Mouse (Mus musculus) brain, embryonic 14.5 days (tissue): Measurements from ENCODE around the gene Usp39. TPM values are rescaled to one million over a fixed set of nuclear protein-coding genes. Genes with fewer than 3 reads are reported as not detected.

Experiments used
- DNase-seq: peaks from one replicate; pipeline ENCODE4 v3.0.0-alpha.2; 2011; ENCODE audit warnings: low read depth
- CTCF ChIP-seq: fragments of 200-500 bp; IDR thresholded peaks from 2 replicates; pipeline ENCODE4 v1.5.1; 2012; ENCODE audit warnings: inconsistent platforms, mild to moderate bottlenecking, moderate library complexity, borderline replicate concordance; ENCODE audit not compliant: insufficient read depth, insufficient read length; ENCODE audit errors: extremely low read depth
- POLR2A ChIP-seq: fragments of 200-500 bp; IDR thresholded peaks from 2 replicates; pipeline ENCODE4 v1.6.1; 2012; ENCODE audit warnings: mild to moderate bottlenecking, inconsistent platforms, borderline replicate concordance; ENCODE audit not compliant: poor library complexity, insufficient read depth, insufficient read length, severe bottlenecking; ENCODE audit errors: extremely low read depth
- polyA plus RNA-seq: library from polyadenylated mRNA; depleted of rRNA; stranded (reverse); fragments of >200 nt; gene quantifications from 2 replicates; pipeline ENCODE4 v1.2.3, GENCODE M21; 2012; rRNA removed

Gene Usp39
- 47.3 and 49.3 TPM in 2 replicates for polyA plus RNA-seq

- no peak; the same call in 1 of the 2 replicates for TF ChIP-seq POLR2A
- no peak for TF ChIP-seq CTCF
- DNase-seq: peak; percentile 98
These were observed at the start of gene Usp39 for GRCm38 (mm10) chr6:72345074-72345567. Gene Usp39, minus strand, starts transcription at chr6:72345184.

- TF ChIP-seq POLR2A (no peak), CTCF (no peak)
- no peak for DNase-seq
These were observed 47.4 kb upstream of the Usp39 start for GRCm38 (mm10) chr6:72392341-72392740.

- DNase-seq: peak; percentile 20
- TF ChIP-seq POLR2A: no peak
- no peak for TF ChIP-seq CTCF
These were observed 46.0 kb upstream of the Usp39 start for GRCm38 (mm10) chr6:72390795-72391521.

DNA sequence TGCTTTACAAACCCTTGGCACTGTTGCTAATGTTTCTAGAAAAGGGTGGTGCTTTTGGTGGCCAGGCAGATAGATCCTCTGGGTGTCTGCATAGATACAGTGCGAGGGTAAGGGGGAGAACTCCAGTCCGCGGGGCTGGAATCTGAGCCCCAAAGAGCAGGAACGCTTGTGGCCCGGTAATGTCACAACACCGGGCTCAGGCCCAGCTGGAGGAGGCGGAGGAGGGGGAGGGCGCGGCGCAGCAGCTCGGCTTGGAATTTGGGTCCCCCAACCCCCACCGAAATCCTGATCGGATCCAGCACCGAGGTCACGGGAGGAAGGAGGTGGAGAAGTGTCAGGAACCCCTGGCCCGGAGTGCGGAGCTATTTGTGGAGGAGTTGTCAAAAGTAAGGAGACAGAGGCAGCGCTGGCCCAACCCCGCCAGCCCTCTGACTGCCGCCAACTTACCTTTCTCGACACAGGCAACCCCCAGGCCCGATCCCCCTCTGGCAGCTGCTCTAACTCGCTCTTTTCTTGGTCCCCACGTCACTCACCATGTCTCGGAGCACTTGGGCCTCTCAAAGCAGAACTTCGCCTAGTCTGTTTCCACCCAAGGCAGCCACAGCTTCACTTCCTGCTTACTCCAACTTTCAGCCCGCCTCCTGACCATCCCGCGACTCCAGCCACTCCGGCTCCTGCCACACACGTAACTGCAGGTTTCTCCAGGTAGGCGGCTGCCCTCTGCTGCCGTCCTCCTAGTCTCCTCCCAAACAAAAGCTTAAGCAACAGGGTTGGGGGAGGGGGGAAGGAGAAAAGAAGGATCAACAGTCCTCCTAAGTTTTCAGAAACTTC lies 45.2 kb upstream of the Usp39 start, which contains the start of gene Vamp8:
TSS of gene Vamp8 (minus strand) at position 763 of the 831 bp plus-strand sequence.
- DNase-seq: peak; percentile 53
- TF ChIP-seq POLR2A (no peak), CTCF (no peak)

DNA sequence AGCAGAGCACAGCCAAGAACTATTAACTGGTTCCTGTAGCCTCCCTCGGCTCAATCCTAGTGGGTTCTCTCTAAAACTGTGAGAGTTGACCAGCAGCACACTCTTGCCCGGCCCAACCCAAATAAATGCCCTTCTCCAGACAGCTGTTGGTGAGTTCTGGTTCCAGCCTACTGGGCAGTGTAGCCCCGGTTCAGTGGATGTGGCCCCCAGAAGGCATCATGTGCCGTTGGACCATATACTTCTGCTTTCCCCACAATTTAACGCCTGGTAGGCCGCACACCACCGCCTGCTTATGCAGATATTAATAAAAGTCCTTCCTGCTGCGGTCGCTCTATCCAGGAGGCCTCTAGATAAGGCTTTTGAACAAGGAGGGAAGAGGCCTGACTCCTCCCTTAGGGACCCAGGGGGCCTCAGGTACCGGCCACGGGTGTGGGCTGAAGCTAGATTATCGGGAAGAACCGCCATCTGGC lies 44.5 kb upstream of the Usp39 start:
- no peak for TF ChIP-seq POLR2A
- no peak for TF ChIP-seq CTCF
- no peak for DNase-seq

DNA sequence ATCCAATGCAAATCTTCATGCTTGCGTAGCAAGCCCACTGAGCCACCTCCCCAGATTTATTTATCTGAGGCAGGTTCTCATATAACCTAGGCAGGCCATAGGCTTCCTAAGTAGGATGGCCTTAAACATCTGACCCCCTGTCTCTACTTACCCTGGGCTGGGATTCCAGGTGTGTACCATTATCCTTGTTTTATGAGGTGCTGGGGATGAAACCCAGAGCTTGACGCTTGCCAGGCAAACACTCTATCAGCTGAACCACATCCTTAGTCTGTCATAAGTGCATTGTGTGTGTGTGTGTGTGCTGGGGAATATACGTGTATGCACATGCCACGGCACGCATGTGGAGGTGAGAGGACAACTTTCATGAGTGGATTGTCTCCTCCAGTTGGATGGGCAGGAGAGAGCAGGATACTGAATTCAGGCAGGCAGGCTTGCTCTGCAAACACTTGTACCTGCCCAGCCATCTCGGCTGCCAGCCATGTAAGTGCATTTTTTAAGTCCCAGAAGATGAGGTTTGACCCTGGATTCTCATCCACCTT lies 43.9 kb upstream of the Usp39 start:
- TF ChIP-seq POLR2A (no peak), CTCF (no peak)
- no peak for DNase-seq

GRCm38 (mm10) chr6:72388266-72388665 lies 43.3 kb upstream of the Usp39 start:
- TF ChIP-seq POLR2A (no peak), CTCF (no peak)
- DNase-seq: no peak

DNA sequence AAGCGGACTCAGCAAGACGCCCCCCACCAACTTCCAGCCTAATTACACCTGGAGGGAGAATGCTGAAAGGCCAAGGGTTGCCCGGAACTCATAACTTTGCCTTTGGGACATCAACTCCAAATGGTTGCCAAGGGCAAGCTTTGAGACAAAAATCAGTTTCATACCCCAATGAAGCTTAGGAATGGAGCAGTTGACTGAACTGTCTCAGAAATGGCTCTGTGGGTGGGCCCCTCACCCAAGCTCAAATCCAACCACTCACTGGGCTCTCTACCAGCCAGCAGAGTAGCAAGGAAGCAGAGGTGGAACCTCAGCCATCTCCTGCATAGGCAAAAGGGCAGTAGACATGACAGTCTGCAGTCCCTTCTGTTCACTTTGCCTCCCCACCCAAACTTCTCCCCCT lies 42.8 kb upstream of the Usp39 start:
- DNase-seq: no peak
- TF ChIP-seq POLR2A (no peak), CTCF (no peak)

DNA sequence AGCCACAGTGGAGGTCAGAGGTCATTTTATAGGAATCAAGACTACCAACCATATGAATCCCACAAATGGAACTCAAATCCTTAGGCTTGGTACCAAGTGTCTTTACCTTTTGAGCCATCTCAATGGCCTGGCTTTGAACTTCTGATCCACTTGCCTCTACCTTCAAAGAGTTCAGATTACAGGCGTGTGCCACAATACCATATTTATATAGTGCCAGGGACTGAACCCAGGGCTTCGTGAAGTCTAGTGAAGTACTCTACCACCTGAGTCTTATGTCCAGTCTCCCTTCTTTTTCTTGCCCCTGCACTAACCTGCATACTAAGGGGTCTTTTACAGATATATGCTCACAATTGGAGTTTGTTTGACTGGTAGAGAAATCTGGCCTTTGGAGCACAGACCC lies 41.6 kb upstream of the Usp39 start:
- DNase-seq: no peak
- TF ChIP-seq POLR2A: no peak
- no peak for TF ChIP-seq CTCF

GRCm38 (mm10) chr6:72385258-72385657 lies 40.3 kb upstream of the Usp39 start:
- TF ChIP-seq POLR2A (no peak), CTCF (no peak)

GRCm38 (mm10) chr6:72383952-72384351 lies 39.0 kb upstream of the Usp39 start:
- no peak for DNase-seq

More at GRCm38 (mm10) chr6:72385258-72385657, 40.3 kb upstream of the Usp39 start:
- DNase-seq: no peak

More at GRCm38 (mm10) chr6:72383952-72384351, 39.0 kb upstream of the Usp39 start:
- TF ChIP-seq POLR2A (no peak), CTCF (no peak)
